18 mouse cellular contexts compared by ENCODE assay signal in the genomic region with DNA sequence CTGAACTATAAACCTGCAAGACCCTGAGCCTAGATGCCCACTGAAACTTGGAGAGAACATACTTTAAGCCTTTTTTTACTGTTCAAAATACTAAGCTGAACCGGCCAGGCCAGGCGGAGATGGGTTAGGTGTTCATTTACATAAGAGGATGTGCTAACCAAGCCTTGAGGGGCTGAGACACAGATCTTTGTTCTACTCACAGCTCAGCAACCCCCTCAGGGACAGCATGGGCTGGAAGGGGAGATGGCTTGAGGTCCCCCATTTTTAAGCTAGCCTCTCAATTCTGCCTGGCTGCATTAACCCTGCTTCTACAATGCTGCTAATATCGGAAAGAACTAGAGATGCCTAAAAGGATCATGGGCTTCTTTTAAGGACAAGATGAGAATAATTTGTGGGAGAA.
"Had no signal": no experiment of that assay in that cellular context is flagged by ENCODE, and none has a peak within 500 bp of the region (broad histone marks: within the 10 kb centered on the region; RNA-seq: fewer than 3 reads in every experiment).

No protein-coding gene starts in this region.

- H3K9me3 ChIP-seq: kidney, embryonic 15.5 days; limb, embryonic 12.5 days; limb, embryonic 15.5 days; midbrain, embryonic 13.5 days; stomach, embryonic 15.5 days had no signal

- H3K36me3 ChIP-seq: limb, embryonic 15.5 days; stomach, embryonic 15.5 days had no signal

- H3K4me2 ChIP-seq: kidney, embryonic 15.5 days; limb, embryonic 12.5 days; limb, embryonic 15.5 days; liver, embryonic 11.5 days; lung, embryonic 14.5 days; midbrain, embryonic 13.5 days; stomach, embryonic 15.5 days had no signal

- H3K9ac ChIP-seq: kidney, embryonic 15.5 days; limb, embryonic 12.5 days; limb, embryonic 15.5 days; liver, embryonic 14.5 days; liver, postnatal 0 days; lung, embryonic 14.5 days; midbrain, embryonic 13.5 days; stomach, embryonic 15.5 days had no signal

- H3K4me1 ChIP-seq: limb, embryonic 12.5 days; limb, embryonic 15.5 days; midbrain, embryonic 13.5 days; stomach, embryonic 15.5 days had no signal

- DNase-seq: kidney, postnatal 14 days; kidney, postnatal 4 days; layer of hippocampus, adult 9-11 months; layer of hippocampus, postnatal 36 days; left cerebral cortex, postnatal 4 days; liver, postnatal 0 days; lung, embryonic 14.5 days; thymus, postnatal 25 days had no signal

- H3K4me3 ChIP-seq: kidney, embryonic 15.5 days; limb, embryonic 12.5 days; limb, embryonic 15.5 days; midbrain, embryonic 13.5 days; stomach, embryonic 15.5 days had no signal

- ATAC-seq: intestine, postnatal 0 days; liver, postnatal 0 days; lung, postnatal 0 days; midbrain, embryonic 13.5 days had no signal

- H3K27me3 ChIP-seq: kidney, embryonic 15.5 days; limb, embryonic 12.5 days; limb, embryonic 15.5 days; midbrain, embryonic 13.5 days; stomach, embryonic 15.5 days had no signal

- H3K27ac ChIP-seq: kidney, embryonic 15.5 days; limb, embryonic 12.5 days; limb, embryonic 15.5 days; liver, embryonic 14.5 days; macrophage; midbrain, embryonic 13.5 days; stomach, embryonic 15.5 days had no signal
